Mouse (Mus musculus): Measurements from ENCODE around the gene Endov.

- TF ChIP-seq TAL1 (IDR thresholded peaks at IDR 0.05; ENCODE audit: low read length) (no peak), GATA1 (IDR thresholded peaks at IDR 0.05; ENCODE audit: low read length) (no peak)
Observed at GRCm38 (mm10) chr11:119524545-119524949, 33.4 kb downstream of the Endov start.
